Mouse (Mus musculus) kidney, adult 2 months (tissue): ENCODE data around the gene Mapkapk5. TPM values are rescaled to one million over a fixed set of nuclear protein-coding genes. Genes with fewer than 3 reads are reported as not detected.
A peak's percentile ranks its signal among the peaks of the same experiment; 100 is the strongest.

Source experiments
- DNase-seq: peaks from one replicate; pipeline ENCODE4 v3.0.0; 2021
- H3K27ac ChIP-seq: fragments of 200-500 bp; 2 replicates; pipeline ENCODE4 v1.5.1; 2012; ENCODE audit warnings: low read depth, low read length, control low read depth, inconsistent platforms; ENCODE audit not compliant: insufficient read depth
- H3K27me3 ChIP-seq: fragments of 200-500 bp; replicated peaks from 2 replicates; pipeline ENCODE4 v1.6.1; 2012; ENCODE audit warnings: mild to moderate bottlenecking, moderate library complexity, low read length, inconsistent platforms; ENCODE audit not compliant: control insufficient read depth, insufficient read depth
- H3K36me3 ChIP-seq: fragments of 200-500 bp; 2 replicates; pipeline ENCODE4 v1.6.1; 2012; ENCODE audit warnings: mild to moderate bottlenecking, moderate library complexity, low read length, inconsistent platforms; ENCODE audit not compliant: control insufficient read depth, insufficient read depth
- H3K4me1 ChIP-seq: fragments of 200-500 bp; 2 replicates; pipeline ENCODE4 v1.6.1; 2011; ENCODE audit warnings: low read length; ENCODE audit not compliant: control insufficient read depth, insufficient read depth
- H3K4me3 ChIP-seq: fragments of 200-500 bp; 2 replicates; pipeline ENCODE4 v1.5.1; 2011; ENCODE audit warnings: mild to moderate bottlenecking, low read depth, low read length, control low read depth; ENCODE audit not compliant: insufficient read depth
- CTCF ChIP-seq: fragments of 200-500 bp; conservative IDR thresholded peaks from 2 replicates; pipeline ENCODE4 v1.5.1; 2011; ENCODE audit warnings: low read depth, mild to moderate bottlenecking, control low read depth, low read length, moderate library complexity, mixed read lengths; ENCODE audit not compliant: insufficient read depth, insufficient read length
- POLR2A ChIP-seq: fragments of 200-500 bp; IDR thresholded peaks from one replicate; pipeline ENCODE4 v1.6.1; 2011; ENCODE audit warnings: low read depth, low read length, control low read depth
- WGBS: fragments of 180-500 bp; shearing (Covaris S2); methylation state at CpG from one replicate; pipeline ENCODE4 v1.1.7; 2018; 5-methylcytosine and 5-hydroxymethylcytosine counted together
- polyA plus RNA-seq: library from polyadenylated mRNA; depleted of rRNA; stranded (reverse); fragments of >200 nt; gene quantifications from 2 replicates; pipeline ENCODE4 v1.2.3, GENCODE M21; 2012; rRNA removed

Mapkapk5 gene
- 32.6 and 36.6 TPM in 2 replicates for polyA plus RNA-seq

DNA sequence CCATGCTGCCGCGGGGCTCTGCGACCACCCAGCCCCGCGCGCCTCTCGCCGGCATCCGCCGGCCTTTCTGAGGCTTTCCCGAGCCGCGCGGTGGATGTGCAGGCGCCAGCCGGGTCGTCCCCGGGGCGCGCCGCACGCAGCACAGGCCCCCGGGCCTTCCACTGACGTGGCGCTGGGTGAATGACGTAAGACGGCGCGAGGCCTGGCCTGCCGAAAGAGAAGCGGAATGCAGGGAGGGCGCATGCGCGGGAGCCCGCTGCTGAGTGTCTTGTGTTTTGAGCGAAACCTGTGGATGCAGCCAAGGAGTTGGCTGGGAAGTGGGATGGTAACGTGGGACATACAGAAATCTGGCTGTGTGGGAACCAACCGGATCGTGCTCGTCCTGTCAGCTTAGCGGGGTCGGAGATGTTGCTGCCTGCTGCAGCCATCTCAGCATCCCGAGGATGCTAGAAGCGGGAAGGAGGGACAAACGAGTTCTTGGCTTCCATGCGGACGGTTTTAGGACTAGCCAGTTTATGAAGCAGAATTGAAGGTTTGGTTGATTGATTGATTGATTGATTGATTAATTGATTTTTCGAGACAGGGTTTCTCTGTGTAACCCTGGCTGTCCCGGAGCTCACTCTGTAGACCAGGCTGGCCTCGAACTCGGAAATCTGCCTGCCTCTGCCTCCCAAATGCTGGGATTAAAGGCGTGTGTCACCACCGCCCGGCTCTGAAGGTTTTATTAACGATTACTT is at the start of gene Mapkapk5:
Gene Mapkapk5 (minus strand): TSS at position 113 of the 737 bp plus-strand sequence.
- peaks cover 13% of the 10 kb centered on the region for H3K4me1 ChIP-seq
- under 1% methylated on average over 55 of the region's 55 CpGs for WGBS
- no peaks in the 10 kb centered on the region for H3K27me3 ChIP-seq
- H3K4me3 ChIP-seq: peak within 1 kb of the TSS; percentile 66
- TF ChIP-seq POLR2A (peak; percentile 46), CTCF (no peak)
- H3K27ac ChIP-seq: peak within 1 kb of the TSS; percentile 68
- no peaks in the 10 kb centered on the region for H3K36me3 ChIP-seq
- peak; percentile 97 for DNase-seq

DNA sequence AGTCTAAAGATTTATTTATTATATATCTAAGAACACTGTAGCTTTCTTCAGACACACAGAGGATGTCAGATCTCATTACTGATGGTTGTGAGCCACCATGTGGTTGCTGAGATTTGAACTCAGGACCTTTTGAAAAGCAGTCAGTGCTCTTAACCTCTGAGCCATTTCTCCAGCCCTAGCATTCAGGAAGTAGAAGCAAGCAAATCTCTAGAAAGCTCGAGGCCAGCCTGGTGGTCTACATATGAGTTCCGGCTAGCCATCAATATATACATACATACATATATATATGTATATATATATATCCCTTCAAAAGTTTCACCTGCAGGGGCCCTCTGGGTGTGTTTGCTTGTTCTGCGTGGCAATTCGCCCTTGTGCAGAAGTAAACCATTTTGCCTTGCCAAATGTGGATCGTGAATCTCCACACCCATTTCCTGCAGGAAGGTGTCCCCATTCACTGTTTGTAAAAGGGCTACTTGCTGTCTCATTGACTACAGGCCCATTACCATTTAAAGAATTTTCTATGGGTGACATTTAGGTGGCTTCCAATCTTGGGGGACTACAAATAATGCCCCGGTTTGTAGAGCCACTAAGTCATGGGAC is 49.1 kb upstream of the Mapkapk5 start:
- Histone ChIP-seq H3K27ac (no peak overlapping the region), H3K4me1 (peaks cover 12% of the 10 kb centered on the region; the same call in 1 of the 2 replicates), H3K36me3 (no peaks in the 10 kb centered on the region), H3K27me3 (no peaks in the 10 kb centered on the region), H3K4me3 (no peak overlapping the region)
- WGBS: 72% methylated on average over 6 of the region's 6 CpGs
- TF ChIP-seq POLR2A (no peak), CTCF (no peak)
- DNase-seq: no peak

DNA sequence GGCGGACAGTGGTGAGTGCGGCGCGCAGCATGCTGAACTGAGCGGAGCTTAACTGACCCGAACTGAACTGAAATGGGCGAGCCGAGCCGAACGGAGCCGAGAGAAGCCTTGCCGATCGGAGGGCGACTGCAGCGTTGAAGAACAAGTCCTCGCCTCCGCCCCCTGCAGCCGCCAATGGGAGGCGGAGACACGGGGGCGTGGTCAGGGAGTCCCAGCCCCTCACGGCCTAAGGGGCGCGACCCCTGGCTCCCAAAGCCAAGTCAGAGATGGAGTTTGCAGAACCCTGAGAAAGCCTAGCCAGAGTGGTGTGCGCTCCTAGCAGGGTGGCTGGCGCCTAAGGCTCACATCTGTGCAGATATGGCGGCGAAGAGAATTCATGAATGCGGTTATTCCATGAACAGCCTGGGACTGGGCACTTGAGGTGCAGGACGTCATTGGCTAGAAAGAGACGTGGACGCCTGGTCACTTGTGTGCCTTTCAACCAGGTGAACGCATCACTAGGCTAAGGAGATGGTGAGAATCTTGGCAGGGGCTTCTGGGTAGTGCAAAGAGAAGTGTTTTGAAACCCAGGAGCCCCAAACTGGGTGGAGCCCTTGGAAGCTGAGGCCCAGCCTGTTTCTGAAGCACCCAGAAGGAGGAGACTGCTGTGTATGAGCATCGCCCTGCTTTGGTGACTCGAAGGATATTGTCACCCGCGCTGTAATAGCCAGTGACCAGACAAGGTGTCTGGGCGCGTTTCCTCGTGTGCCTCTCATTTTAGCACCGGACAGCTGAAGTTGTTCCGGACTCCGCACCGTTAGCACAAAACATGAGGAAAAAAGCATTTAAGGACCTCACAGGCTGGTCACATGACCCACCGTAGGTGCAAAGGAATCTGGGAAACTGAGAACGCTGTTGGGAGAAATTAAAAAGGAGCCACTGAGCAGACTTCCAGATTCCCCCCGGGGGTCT is 48.0 kb upstream of the Mapkapk5 start, which contains the start of gene Aldh2:
Gene Aldh2 (minus strand): TSS at position 374 of the 951 bp plus-strand sequence.
- H3K36me3 ChIP-seq: no peaks in the 10 kb centered on the region
- H3K4me1 ChIP-seq: peaks cover 12% of the 10 kb centered on the region; the same call in 1 of the 2 replicates
- peak within 1 kb of the TSS; percentile 73 for H3K4me3 ChIP-seq
- peak within 1 kb of the TSS; percentile 84 for H3K27ac ChIP-seq
- WGBS: 3% methylated on average over 47 of the region's 47 CpGs
- no peaks in the 10 kb centered on the region for H3K27me3 ChIP-seq
- TF ChIP-seq POLR2A (peak; percentile 95), CTCF (no peak)
- peak; percentile 96 for DNase-seq

GRCm38 (mm10) chr5:121592816-121593407 is 47.2 kb upstream of the Mapkapk5 start:
- H3K27ac ChIP-seq: peak overlapping the region; percentile 84
- H3K36me3 ChIP-seq: no peaks in the 10 kb centered on the region
- H3K4me1 ChIP-seq: peaks cover 12% of the 10 kb centered on the region; the same call in 1 of the 2 replicates
- peak overlapping the region; percentile 73 for H3K4me3 ChIP-seq
- TF ChIP-seq CTCF: no peak
- TF ChIP-seq POLR2A: no peak
- no peaks in the 10 kb centered on the region for H3K27me3 ChIP-seq
- WGBS: 5% methylated on average over 33 of the region's 33 CpGs
- DNase-seq: peak; percentile 27

DNA sequence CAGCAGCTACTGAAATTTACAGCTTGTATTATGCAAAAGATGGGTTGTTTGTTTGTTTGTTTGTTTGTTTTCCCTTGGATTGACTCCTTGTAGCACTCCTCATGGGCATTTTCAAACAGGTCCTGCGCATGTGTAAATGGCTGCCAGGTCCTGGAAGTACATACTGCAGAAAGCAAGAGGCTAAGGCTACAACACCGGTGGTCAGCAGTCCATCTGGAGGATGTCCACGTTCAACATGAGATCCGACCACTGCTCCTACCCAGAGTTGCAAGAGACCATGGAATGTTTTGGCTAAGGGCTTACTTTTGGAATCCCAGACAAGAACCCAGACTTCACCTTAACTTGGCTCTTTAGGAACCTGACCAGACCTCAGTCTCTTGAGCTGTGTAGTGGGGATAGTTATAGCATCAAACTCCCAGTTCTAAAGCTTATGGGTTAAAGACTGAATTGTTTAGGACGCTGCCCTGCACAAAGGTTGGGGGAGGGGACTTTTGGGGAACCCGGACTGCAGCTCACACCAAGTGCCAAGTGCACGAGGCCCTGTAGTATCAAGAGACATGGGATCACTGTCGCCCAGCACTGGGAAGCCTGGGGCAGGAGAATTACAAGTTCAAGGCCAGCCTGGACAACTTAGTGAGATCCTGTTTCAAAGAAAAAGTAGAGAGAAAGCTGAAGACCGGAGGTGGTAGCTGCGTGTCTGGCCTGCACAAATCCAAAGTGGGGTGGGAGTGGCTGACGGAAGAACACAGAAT is 46.5 kb upstream of the Mapkapk5 start:
- WGBS: 44% methylated on average over 11 of the region's 11 CpGs
- peak; percentile 43 for DNase-seq
- H3K4me1 ChIP-seq: peaks cover 12% of the 10 kb centered on the region; the same call in 1 of the 2 replicates
- H3K4me3 ChIP-seq: peak overlapping the region; percentile 73
- H3K36me3 ChIP-seq: no peaks in the 10 kb centered on the region
- no peaks in the 10 kb centered on the region for H3K27me3 ChIP-seq
- TF ChIP-seq CTCF (no peak), POLR2A (no peak)
- peak overlapping the region; percentile 9; the same call in 1 of the 2 replicates for H3K27ac ChIP-seq

- Histone ChIP-seq H3K4me3 (no peak overlapping the region), H3K36me3 (no peaks in the 10 kb centered on the region), H3K4me1 (peaks cover 12% of the 10 kb centered on the region; the same call in 1 of the 2 replicates), H3K27me3 (no peaks in the 10 kb centered on the region), H3K27ac (no peak overlapping the region)
- 50% methylated on average over 11 of the region's 11 CpGs for WGBS
- TF ChIP-seq CTCF (no peak), POLR2A (no peak)
- DNase-seq: no peak
These were observed 45.8 kb upstream of the Mapkapk5 start for GRCm38 (mm10) chr5:121591417-121592063.
